Mouse (Mus musculus): ENCODE measurements at regions not wholly inside any gene's neighbourhood (a gene's known extent, or its start where the extent isn't known, plus 50 kb on each side); places are given as distances from the start of the nearest gene placed in this dataset.

DNA sequence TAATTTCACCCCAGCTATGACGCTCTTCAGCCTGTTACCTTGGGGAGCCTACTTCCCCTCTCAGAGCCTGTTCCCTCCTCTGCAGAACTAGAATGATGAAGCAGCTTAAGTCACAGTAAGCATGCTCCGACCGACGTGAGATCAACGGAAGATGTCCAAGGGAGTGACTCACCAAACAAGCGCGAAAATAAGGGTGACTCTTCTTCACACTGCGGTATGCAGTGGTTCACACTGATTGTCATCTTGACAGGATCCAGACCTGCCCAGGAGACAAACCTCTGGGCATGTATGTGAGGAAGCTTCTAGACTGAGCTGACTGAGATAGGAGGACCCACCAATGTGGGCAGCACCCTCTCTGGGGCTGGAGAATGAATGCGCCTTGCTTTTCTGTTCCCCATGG, 116.3 kb upstream of the Tpm1 start:
- DNase-seq (ENCODE audit: low spot score in 2 of 2), result no peak

DNA sequence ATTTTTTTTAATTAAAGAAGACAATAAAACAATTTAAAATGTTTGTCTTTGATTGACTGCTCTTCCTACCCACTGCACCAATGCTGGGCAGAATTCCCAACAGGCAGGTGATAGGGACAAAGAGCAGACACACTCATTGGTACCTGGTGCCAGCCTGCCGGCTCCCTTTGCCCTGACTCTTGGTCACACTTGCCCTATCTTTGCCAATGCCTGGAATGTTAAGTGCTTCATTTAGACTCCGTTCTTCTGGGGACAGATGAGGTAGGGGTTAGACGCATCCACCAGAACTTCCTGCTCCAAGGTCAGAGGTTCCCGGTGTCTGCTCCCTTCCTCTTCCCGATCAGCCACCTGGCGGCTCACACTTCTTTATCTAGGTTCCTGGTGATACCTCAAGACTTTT, 114.5 kb upstream of the Tpm1 start:
- DNase-seq (ENCODE audit: low spot score in 2 of 2), result peak; percentile 85 to 87

DNA sequence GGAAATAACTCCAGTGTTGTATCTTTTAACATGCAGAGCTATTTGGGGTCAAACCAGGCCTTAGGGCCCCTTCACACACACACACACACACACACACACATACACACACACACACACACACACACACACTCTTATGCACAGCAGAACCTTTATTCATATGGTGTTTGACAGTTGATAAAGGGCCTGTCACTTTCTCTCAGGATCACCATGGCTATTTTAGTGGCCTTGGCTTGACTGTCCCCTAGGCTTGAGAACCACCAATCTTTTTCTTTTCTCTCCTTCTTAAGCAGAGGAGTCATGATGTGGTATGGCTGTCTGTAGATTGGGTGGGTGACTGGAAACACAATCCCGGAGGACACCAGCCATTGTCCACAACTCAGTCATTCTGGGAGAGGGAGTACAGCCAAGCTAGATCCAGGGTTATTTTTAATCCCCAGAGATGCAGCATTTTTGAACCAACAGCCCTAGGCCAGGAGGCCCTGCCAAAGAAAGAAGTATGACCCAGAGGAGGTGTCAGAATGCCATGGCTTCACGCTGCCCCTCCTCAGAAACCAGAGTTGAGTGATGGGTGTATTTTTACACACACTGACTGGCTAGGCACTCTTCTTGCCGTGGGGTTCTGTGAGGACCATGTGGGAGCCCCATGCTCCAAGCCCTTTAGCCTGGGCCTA, 111.7 kb upstream of the Tpm1 start:
- peak; percentile 72 to 79 for DNase-seq (ENCODE audit: low spot score in 2 of 2)

DNA sequence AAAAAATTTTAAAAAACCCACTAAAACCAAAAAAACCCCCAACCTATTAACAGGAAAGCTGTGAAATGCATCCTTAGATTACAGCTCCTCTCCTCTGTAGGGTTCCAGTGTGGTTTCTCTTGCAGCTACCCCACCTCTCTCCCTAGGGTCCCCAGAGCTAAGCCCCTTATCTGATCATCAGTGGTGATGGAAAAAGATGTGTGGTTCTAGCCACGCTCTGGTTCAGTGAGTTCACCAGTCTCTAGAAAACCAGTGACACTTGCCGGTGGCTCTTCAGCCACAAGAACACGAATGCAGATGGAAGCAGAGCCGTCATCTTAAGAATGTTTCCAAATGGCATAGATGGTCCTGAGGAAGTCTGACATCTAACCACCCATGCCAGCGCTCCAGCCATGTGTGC, 111.1 kb upstream of the Tpm1 start:
- DNase-seq (ENCODE audit: low spot score in 2 of 2), result no peak

DNA sequence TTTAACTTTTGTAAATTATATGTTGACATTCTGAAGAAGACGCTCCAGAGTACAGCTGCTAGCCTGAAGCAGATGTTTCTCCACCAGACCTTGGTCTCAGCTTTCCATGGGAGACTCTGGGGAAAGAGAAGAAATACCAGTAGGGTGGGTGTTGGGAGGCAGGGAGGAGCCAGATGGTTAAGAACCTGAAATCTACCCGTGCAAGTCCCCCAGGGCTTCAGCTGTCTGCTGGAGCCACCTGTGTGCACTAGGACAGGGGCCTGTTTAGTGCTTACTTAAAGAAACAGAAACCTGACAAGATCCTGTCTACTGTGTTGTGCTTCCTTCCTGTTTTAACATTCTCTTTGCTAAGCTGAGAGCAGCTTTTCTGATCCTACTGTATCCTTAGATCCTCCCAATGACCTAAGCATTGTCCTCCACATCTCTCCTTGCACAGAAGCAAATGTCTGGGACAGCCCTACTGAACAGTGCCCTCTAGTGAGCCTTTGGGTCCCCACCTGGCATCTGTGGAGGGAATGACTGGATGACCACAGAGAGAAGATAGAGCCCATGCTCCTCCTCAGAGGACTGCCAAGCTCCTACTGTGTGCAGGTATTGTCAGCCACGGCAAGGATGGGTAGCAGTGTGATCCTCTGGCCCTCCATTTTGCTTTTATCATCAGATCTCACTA, 107.5 kb upstream of the Tpm1 start:
- peak; percentile 18 to 46 for DNase-seq (ENCODE audit: low spot score in 2 of 2)

DNA sequence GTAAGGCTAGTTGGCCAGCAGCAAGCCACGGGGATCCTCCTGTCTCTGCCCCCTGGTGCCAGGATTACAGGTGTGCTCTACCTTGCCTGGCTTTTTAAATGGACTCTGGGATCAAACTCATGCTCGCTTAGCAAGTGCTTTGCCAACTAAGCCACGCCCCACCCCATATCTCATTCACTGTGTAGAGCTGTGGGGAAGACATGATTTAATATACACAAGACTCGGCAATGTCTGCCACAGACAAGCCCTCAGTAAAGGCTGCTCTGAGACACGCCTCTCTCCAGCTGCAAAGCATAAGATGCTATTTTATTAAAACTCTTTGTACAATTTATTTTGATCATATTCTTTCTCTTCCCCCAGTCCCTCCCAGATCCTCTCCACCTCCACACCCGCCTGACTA, 104.9 kb upstream of the Tpm1 start:
- no peak for DNase-seq (ENCODE audit: low spot score in 2 of 2)

DNA sequence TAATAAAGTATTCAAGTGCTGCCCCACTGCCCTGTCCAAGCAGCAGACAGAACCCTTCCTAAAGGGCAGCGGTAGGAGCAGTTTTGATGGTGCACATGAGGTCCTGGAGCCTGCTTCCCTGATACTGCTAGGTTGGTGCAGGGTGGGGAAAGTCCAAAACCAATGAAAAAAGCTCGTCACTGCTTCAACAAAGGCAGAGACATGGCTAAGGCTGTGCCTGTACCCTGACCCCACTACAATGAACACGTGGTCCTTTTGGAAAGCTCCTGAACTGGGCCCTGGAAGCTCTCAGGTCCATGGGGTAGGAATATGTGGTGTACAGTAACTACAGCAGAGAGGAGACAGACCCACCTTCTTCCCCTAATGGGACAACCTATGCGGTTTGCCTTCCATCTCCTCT, 104.1 kb upstream of the Tpm1 start:
- no peak for DNase-seq (ENCODE audit: low spot score in 2 of 2)

DNA sequence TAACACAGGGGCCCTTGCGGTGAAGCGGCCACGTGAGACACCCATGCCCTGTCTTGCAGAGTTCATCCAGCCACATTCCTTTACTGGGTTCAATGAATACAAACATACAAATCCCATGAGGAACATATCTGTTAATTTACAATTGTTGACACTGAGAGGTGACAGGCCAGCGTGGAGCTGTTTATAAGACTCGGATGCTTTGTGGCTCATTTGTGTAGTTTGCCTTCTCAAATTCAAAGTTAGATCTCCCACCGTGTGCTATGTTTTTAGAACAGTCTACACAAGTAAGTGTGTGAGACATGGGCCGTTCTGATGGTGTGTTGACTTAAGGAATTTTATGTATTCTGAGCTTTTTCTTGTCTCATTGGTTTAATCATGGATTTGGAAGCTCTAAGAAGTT, 98.5 kb upstream of the Tpm1 start:
- DNase-seq (ENCODE audit: low spot score in 2 of 2), result no peak

DNA sequence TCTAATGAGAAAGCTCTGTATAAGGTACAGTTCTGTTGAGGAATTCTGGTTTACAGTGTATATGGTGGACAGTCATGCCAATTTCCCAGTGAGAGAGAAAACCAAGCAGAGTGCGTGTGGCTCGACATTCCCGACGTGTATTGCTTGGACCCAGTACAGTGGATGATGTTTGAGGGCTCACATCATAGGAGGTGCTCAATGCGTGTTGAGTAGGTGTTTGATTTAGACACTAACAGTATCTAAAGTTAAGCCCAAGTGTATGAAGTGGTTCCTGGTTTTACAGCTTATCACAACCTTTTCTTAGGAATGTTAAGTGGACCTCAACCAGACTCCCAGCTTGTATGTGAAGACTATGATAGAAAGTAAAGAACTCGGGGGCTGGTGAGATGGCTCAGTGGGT, 96.2 kb upstream of the Tpm1 start:
- DNase-seq (ENCODE audit: low spot score in 2 of 2), result no peak

DNA sequence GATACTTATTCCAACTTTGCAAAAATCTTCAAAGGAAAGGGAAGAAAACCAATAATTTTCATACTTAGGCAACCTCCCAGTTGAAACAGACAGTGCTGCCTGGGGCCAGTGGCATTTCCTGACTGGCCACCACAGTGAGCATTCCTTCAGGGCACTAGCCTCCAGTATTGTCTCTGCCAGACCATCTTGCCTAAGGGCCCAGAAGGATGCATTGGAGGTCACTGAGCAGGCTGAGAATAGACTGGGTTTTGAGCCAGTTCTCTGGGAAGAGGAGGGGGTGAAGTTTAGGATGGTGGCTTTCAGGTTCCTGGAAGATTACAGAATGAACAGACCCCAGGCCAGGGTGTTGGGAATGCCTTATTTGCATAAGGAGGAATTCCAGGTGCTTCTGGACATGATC, 95.3 kb upstream of the Tpm1 start:
- DNase-seq (ENCODE audit: low spot score in 2 of 2), result no peak

DNA sequence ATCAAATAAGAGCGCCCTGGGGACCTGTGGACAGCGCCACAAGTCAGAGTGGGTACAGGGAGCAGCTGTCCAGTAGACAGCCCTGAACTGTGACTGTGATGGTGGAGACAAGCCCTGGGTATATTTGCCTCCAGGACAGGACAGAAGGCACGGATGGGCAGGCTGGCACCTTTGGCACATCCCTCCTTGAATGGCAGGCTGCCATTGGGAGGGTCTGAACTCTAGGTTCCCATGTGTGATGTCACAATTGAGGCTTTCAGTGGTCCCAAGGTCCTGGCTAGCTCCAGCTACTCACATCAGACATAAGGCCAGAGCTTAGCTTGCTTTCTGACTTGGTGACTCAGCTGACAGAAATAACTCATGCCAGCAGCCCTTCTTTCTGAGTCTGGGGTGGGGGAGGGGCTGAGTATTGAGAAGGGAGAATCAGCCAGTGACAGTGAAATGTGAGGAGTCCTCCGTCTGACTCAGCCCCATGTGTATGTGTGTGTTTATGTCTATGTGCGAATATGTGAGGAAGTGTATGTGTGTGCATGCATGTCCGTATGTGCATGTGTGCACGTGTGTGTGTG, 91.2 kb upstream of the Tpm1 start:
- DNase-seq (ENCODE audit: low spot score in 2 of 2), result no peak

DNA sequence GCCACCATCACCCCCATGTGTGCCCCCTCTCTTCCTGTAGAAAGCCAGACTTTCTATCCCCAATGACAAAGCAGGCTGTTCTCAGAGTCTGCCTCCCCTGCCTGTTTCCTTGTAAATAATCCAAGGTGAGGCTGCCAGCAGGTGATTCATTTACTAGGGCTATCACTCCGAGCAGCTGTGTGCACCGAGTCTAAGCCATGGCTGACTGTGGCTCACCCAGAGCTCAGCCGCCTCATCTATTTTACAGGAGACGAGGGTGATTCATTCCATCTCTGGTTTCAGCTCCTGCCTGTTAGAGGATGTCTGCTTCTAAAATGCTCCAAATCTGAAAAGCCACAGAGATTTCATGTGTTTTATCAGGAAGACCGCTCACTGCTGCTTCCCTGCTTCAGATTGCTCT, 88.5 kb upstream of the Tpm1 start:
- DNase-seq (ENCODE audit: low spot score in 2 of 2), result no peak

DNA sequence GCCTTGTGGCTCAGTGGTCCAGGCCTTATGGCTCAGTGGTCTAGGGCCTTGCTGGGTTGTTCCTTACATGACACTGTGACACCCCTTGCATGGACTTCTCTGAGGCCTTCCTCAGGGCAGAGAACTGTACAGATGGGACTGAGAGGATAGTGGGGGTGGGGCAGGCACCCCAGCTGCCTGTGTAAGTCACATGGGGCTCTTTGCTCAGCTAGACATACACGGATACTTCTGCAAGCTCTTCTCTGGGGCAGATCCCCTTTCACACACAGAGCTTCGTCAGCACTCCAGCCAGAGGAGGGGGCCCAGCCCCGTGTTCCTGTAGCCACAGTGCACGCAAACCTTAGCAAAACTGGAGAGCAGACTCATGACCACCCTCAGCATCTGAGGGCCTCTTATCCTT, 87.9 kb upstream of the Tpm1 start:
- DNase-seq (ENCODE audit: low spot score in 2 of 2), result no peak

DNA sequence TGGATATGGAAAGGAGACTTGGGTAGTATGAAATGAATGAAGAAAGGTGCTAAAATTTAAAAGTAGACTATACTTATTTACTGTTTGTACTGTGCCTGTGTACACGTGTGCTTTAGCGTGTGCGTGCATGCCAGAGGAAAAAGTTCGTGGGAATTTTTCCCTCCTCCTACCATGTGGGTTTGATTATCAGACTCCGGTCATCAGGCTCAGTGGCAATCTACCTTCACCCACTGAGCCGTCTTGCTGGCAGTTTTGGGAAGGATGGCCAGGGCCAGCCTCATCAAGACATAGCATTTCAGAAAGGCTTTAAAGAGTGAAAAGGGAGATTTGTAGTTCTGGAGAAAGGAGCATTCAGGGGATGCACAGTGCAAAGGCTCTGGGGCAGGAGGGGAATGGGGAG, 87.0 kb upstream of the Tpm1 start:
- DNase-seq (ENCODE audit: low spot score in 2 of 2), result no peak

DNA sequence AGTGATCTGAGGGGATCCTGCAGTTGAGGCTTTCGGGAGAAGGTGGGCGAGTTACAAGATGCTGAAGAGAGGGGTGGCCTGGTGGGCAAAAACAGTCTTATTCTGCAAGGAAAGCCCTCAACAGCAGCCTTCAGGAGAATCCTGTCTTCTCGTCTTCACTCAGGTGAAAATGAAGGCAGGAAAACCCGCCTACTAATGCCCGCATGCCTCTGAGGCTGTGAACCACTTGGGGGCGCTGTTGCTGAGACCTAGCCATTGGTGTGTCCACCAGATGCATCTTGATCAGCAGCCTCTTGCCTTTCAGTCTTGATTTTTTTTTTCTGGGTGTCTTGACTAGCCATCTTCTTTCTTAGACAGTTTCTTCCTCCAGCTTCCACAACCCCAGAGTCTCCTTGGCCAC, 85.2 kb upstream of the Tpm1 start:
- no peak for DNase-seq (ENCODE audit: low spot score in 2 of 2)

DNA sequence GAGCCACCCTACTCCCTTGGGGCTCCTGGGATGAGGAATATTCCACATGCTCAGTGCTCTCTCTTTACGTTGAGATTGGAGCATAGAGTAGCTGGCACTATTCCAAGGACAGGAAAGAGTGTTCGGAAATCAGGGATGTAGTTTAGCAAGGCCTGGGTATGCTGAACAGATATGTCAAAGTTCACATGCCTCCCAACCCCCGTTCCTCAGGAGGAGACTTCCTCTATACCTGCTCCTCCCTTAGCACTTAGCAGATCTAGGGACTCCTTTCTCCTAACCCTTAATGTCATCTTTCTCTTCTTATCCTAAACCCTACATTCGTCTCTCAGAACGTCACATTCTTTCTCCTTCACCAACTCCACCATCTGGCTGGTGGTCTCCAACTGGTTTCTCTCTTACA, 83.2 kb upstream of the Tpm1 start:
- DNase-seq (ENCODE audit: low spot score in 2 of 2), result no peak

DNA sequence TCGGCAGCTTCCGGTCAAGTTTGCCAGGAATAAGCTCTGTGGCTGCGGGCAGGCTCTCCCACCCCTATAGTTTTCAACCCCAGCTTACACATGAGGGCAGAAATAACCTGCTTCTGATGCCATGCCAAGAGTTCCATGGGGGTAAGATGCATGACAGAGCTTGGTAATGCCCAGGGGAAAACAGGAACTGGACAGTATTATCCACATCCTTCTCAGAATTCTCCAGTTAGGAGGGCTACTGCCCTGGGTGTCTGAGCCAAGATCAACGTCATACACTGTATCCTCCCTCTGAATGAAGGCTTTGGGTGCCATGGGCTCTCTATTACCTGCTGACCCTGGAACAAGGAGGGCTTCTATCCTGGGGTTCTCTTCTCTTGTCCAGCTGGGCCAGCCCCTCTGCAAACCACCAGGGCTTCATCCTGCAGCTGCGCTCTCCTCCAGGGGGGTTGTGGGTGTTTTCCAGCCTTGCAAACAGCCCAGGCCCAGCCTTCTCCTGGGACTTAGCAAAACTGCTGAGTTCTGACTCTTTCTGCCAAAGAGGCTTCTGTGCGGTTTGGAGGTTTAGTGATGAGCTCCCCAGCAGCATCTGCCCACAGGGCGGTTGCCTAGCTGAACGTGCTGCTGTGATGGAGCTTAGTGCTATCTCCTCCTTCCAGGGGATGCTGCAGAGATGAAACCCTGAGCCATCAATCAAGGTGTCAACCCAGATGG, 81.7 kb upstream of the Tpm1 start:
- no peak for DNase-seq (ENCODE audit: low spot score in 2 of 2)

DNA sequence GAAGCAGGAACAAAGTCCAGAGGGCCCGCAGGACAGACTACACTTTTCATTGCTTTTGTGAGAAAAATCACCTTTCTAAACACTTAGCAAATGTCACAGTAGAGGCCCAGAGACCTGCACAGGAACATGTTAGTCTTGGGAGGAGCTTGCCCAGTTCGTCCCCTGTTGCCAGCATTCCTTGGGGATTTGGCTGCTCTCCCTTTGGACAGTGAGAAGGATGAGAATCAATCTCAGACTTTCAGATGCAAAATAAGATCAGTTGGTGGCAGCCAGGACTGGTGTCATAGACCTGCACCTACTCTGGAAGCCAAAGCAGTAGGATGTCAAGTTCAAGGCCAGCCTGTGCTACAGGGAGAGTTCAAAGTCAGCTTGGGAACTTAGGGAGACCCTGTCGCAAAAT, 80.7 kb upstream of the Tpm1 start:
- DNase-seq (ENCODE audit: low spot score in 2 of 2), result no peak

DNA sequence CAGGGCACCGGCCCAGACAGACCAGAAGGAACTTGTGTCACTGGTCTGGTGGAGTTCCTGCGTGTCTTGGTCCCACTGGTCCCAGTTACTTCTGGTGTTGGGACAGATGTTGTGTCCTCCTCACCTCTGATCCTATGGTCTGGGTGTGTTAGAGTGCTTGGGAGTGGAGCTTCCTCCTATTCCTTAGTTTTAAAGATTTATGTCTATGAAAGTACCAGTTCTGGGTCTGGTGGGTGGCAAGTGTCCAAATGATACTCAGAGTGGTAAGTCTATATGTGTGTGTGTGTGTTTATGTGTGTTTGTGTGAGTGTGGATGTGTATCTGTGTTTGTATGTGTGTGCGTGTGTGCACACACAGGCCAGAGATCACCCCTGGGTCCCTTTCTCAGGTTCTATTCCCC, 79.9 kb upstream of the Tpm1 start:
- no peak for DNase-seq (ENCODE audit: low spot score in 2 of 2)

DNA sequence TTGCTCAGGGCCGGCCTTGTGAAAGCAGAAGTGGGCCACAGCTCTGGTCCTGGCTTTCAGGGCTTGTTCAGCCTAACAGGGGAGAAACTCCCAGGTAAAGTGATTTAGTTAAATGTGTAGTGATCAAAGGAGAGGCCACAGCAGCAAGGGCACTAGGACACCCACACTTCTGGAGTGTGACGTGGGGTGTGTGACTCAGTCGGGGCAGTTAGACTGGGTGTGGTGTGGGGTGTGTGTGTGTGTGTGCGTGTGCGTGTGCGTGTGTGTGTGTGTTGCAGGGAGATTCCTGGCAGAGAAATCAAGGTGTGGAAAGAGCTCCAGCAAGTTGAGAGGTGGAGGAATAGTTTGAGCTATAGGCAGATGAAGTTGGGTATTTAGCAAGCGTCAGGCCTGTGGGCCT, 72.5 kb upstream of the Tpm1 start:
- no peak for DNase-seq (ENCODE audit: low spot score in 2 of 2)

DNA sequence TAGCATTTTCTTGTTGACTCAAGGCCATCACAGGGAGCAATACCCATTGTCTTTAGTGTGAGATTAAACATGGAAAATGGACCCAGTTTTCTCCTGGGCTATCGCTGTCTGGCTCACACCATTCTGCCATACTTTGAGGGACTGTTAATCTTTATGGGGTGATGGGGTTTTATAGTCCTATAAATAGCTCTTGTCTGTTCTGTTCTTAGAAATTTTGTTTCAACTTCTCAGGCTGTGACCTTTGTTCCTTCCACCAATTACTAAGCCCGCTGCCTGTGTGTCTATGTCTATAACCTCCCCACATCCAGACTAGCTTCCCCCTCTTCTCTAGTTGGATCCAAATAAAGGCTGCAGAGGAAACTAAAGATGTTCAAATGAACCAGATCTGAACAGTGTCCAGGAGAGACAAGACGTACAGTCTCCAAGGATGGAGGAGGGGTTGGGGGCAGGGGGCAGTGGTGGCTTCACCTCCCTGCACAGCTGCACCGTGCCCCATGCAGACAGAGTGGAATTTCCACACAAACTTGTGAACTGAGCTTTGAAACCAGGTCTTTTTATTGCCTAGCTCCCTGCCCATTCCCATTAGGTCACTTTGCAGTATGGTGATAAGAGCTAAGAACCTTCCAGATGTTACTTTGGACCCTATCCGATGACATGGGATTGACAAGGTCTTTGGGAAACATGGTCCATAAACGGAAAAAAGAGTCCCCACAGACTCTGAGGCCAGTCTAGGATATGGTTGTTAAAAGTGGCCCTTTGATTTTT, 69.9 kb upstream of the Tpm1 start:
- no peak for DNase-seq (ENCODE audit: low spot score in 2 of 2)

DNA sequence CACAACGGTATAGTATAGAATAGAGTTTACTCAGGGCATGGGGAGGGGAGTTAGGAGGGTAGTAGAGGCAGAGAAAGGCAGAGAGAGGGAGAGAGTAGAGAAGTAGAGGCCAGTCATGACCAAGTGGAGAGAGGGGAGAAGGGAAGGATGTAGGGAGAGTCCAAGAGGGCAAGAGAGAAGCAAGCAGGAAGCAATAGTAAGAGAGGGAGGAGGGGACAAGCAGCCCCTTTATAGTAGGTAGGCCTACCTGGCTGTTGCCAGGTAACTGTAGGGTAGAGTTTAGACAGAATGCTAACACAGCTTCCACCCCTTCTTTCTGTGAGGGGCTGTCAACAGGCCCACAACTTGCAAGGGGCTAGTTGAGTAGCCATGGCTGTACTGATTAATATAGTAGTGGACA, 69.2 kb upstream of the Tpm1 start:
- DNase-seq (ENCODE audit: low spot score in 2 of 2), result no peak

Measured in heart, adult 9 months (tissue).